Mouse (Mus musculus): ENCODE data around the gene Kank2.

The Kank2 gene

DNA sequence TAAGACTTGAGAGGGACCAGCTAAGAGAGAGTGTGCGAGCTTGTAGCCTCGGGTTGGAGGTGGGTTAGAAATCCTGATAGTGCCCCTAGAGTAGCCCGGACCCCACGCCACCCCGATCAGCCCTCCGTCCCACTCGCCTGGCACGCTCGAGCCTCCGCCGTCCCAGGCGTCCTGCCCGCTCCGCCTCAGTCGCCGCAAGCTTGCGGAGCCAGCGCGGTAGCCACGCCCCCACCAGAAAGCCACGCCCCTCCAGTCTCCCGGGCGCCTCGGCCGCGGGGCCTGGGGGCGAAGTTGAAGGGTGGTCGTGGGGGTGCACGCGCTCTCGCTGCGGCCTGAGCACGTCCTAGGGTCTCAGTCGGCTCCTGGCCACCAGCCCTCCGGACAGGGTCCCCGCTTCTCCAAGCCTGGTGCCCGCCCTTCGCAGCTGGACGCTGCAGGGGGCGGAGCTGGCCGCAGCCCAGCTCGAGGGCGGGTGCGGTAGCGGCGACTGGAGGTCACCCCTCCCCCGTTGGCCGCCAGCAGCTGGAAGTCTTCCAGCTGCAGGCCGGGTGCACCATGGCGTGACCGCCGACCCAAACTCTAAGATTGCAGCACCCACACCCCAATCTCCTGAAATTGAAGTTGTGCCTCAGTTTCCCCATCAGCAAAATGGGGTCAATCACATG is at the start of gene Kank2:
TSS of gene Kank2 (minus strand) at position 400 of the 665 bp plus-strand sequence.
- DNase-seq (ENCODE audit: low spot score) = peak; percentile 75

DNA sequence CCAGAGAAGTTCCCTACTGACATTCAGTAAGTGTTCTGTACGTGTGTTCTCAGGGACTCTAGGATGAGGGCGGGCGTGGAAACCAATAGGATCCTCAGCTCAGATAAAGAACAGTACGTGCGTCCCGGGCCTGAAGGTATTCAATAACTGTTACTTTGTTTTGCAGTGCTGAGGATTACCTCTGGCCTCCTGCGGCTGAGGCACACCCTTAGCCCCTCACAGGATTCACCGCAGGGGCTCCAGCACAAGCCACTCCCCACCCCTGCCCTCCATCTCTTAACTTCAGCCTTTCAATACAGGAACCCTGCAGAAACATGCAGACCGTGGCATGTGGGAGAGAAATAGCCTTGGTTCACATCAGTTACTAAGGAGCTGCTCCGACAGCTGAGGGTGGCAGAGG is 49.4 kb upstream of the Kank2 start:
- no peak for DNase-seq (ENCODE audit: low spot score)

DNA sequence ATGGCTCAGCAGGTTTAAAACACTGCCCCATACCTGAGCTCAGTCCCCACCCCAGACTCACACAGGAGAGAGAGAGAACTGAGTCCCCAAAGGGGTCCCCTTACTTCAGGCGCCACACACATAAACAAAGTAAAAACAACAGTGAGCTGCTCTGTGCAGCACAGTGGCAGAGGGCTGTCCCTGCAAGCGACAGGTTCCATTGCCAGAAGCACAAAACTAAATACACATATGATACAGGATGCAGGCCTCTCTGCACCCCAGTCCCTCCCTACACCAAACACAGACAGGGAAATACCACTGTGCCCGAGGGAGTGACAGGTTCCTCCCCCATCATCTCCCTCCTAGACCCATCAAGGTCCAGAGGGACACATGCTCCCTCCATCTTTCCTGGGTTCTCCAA is 48.9 kb upstream of the Kank2 start:
- no peak for DNase-seq (ENCODE audit: low spot score)

DNA sequence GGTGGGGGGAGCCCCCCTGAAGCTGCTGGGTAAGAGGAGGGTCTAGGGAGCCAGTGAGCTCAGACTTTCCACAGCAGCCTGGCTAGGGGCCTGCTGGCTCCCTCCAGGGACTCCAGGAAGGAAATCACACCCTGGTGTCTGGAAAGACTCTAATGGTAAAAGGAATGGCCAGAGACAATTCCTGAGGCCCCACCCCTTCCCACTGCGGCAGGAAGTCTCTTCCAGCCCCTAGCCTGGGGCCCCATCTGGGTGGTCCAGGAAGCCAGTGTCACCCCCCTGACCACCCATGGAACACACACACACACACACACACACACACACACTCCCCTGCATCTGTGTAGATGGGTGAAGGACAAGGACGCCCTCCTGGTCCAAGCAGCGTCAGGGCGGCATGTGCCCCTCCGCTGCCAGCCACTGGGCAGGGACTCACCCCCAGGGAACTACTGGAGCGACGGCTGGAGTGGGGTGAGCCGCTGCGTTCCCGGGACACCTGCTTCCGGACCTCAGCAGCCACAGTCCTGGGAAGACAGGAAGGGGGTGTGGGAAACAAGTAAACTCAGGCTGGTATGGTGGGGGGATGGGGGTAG is 48.3 kb upstream of the Kank2 start:
- no peak for DNase-seq (ENCODE audit: low spot score)

DNA sequence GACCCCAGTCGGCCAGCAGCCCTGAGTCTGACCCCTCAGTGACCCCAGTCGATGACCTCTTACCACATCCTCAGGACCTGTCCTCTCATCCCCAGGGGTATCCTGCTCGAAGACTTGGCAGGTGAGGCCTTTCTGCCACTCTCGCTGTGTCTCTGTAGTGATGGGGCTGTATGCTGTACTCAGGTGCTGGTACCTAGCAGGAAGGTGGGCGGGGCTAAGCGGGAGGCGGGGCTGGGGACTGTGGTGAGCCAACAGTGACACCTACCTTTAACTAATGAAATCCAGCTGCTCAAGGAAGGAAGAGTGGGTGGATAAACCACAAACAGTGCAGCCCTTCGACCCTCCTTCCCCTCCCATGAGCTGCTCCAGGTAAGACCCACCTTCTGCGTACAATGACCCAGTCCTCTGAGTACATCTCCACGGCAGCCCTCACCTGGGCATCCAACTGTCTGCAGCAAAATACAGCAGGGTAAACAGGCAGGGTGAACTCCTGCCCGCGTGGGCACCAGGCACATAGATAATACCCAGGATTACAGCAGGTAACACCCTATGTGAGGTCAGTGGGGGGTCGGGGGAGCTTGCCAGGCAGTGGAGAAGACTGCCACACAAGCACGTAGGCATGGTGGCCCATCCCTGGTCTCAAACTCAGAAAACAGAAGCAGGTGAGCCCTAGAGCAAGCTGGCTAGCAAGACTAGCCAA is 47.0 kb upstream of the Kank2 start:
- no peak for DNase-seq (ENCODE audit: low spot score)

DNA sequence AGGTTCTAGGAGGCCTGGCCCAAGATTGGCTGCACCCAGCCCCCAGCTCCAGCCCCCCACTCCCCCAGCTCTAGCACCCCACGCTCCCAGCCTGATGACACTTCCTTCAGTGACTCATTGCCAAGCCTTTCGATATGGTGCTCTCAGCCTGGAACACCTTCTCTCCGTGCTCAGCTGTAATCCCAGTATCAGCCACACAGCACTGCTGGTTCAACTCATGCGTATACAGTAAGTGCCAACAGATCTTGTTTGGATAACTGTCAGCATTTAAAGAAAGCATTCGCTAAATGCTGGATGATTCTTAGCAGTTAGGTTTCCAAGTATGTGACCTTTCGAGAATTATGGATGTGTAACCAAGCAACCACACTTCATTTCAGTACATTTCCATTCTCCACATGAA is 44.5 kb upstream of the Kank2 start:
- DNase-seq (ENCODE audit: low spot score) = no peak

DNA sequence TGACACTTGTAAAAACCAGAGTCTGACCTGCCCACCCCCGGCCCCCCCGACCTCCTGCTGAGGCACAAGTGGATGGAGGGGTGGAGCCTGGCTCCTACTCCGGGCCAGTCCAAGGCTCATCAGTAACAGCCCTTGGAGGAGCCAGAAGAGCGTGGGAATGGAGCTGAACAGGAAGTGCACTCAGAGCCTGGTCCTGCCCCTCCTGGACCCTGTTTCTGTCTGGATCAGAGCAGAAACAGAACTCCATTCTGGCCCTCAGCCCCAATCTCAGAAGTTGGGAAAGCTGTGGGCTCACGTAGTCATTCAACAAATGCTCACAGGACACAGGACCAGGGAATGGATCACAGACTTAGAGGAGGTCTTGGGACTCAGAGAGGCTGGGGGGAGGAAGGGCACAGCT is 43.8 kb upstream of the Kank2 start:
- no peak for DNase-seq (ENCODE audit: low spot score)

DNA sequence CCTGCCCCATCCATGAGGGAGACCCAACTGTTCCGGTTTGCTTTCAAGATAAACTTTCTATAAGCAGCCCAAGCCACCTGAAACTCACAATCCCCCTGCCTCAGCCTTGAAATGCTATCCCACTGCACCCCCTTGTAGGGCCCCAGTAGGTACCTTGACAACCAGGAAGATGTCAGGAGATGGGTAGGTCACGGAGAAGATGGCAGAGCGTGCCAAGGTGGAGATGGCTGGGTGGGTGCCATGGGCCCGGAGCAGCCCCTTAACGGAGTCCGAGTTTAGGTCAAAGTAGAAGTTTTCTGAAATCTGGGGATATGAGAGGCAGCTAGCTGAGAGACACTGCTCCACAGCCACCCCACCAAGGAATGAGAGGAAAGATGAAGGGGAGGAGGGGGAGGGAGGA is 42.8 kb upstream of the Kank2 start:
- DNase-seq (ENCODE audit: low spot score) = no peak

DNA sequence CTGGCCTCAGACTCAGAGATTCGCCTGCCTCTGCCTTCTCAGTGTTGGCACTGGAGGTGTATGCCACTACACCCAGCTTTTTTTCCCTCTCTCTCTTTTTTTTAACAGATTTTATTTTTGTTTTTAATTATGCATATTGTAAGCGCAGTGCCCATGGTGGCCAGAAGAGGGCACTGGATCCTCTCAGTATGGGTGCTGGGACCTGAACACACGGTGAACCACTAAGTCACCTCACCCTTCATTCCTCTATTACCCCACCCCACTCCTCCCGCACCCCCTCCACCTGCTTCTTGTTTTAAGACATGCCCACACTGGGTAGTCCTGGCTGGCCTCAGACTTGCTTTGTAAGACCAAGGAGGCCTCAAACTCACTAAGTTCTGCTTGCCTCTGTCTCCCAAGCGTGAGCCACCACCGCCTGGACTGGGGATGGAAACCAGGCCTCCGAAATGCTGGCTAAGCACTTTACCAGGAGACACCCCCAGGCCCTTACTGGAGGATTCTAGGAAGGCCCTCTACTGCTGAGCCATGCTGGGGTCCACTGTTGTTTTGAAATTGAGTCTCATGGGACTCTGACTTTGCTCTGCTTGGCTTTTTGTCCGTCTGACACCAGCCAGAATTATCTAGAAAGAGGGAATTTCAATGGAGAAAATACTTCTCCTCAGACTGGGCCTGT is 41.7 kb upstream of the Kank2 start:
- no peak for DNase-seq (ENCODE audit: low spot score)

DNA sequence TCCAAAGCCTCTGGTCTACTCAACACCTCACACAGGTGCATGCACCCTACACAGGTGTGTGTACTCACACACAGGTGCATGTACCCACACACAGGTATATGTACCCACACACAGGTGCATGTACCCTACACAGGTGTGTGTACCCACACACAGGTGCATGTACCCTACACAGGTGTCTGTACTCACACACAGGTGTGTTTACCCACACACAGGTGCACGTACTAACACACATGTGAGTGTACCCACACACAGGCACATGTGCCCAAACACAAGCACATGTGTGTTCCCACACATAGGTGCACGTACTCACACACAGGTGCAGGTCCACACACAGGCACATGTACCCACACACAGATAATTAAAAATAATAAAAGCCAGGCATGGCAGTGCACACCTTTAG is 39.1 kb upstream of the Kank2 start:
- no peak for DNase-seq (ENCODE audit: low spot score)

DNA sequence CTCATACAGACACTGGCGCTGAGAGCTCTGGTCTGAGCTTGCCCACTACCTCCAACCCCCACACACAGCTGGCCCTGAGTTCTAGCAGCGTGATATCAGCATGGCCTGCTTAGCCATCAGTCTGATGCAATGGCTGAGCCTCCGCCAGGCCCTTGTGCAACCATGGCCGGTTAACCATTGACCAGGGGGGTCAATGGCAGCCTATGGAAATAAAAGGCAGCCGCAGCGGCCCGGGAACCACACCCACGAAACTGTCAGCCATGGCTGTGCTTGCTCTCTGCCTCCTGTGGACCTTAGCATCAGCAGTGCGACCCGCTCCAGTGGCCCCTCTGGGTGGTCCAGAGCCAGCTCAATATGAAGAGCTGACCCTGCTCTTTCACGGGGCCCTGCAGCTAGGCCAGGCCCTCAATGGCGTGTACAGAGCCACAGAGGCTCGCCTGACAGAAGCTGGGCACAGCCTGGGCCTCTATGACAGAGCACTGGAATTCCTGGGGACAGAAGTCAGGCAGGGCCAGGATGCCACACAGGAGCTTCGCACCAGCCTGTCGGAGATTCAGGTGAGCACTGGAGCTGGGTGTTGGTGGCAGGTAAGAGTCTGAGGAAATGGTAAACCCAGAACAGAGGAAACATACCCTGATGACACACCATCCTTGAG is 36.8 kb upstream of the Kank2 start, which contains the start of gene Angptl8:
TSS of gene Angptl8 (plus strand) at position 253 of the 655 bp plus-strand sequence.
- DNase-seq (ENCODE audit: low spot score) = no peak

DNA sequence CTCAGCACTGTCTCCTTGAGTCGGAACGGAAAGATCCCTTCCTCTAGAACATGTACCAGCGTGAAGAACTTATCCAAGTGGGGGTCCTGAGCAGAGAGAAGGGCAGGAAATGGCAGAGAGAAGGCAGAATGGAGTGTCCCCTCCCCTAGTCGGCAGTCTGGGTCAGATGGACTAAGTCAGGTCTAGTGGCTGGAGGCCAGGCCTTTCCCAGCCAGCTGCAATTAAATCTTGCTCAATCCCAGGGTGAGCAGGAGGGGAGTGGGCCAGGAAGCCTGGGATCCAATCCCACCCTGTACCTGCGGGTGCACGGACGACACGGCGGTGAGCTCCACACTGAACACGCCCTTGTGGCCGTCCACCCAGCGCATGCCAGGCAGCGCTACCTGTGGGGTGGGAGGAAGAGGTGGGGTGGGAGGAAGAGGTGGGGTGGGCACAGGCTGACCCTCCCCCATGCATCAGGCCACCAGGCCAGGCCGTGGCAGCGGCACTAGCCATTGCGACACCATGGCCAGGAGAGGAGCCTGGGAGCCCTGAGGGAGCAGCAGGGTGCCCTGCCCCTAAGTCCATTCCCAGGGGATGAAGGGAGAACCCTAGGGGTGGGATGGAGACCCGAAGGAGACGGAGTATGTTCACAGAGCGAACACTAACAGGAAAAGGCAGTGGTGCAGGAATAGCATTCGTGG is 33.2 kb upstream of the Kank2 start:
- no peak for DNase-seq (ENCODE audit: low spot score)

DNA sequence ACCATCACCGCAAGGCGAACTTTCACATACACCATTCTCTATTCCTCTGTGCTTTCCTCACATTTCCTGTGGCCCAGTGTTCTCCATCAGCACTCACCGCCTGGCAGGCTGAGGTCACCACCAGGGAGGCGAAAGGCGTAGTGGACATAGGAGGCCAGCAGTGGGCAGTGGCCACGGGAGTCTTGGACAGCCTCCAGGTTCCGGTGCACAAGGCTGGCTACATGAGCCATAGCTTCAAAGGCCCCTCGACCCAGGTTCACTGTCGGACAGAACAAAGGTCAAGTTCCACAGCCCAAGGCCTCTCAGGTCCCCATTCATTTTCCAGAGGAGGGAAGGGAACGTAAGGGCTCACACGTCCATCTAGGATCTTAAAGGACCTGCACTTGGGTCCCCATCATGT is 32.4 kb upstream of the Kank2 start:
- DNase-seq (ENCODE audit: low spot score) = no peak

DNA sequence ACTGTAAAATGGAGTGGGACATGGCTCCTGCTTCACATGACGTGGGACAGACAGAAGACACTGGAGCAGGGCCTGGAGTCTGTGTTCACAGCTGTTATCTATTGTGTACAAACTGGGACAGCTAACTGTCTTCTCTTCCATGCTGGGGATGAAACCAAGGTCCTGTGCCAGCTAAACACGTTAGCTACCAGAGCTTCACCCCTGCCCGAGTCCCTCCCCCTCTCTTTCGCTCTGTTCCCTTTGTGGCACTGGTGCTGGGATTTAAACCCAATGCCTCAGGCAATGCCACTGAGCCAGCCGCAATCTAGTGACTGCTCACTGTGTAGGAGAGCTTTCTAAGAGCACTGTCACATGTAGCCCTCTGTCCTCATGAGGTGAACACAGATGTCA is 31.9 kb upstream of the Kank2 start:
- no peak for DNase-seq (ENCODE audit: low spot score)

DNA sequence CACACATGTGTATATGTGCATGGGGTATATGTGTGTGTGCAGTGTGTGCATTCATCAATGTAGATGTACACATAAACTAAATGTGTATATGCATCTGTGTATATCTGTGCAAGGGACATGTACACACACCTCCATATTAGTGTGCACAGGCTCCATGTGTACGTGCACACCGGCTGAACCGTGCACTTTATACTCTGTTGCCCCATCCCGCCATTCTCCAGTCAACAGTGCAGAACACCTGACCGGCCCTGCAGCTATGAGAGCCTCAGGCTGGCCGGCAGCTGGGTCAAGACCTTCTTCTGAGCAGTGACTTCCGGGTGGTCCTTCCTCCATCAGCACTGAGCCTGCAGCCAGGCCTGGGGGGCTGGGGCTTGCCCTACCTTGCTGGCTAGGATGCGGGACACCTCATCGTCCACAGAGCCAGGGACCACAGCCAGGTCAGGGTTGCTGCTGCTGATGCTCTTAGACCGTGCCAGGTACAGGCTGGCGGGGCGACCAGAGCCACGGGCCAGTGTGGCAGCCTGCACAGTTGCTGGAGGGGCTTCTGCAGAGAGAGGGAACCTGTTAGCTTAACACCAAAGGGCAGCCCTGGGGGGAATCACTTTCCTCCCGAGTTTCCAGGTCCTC is 31.4 kb upstream of the Kank2 start:
- no peak for DNase-seq (ENCODE audit: low spot score)

DNA sequence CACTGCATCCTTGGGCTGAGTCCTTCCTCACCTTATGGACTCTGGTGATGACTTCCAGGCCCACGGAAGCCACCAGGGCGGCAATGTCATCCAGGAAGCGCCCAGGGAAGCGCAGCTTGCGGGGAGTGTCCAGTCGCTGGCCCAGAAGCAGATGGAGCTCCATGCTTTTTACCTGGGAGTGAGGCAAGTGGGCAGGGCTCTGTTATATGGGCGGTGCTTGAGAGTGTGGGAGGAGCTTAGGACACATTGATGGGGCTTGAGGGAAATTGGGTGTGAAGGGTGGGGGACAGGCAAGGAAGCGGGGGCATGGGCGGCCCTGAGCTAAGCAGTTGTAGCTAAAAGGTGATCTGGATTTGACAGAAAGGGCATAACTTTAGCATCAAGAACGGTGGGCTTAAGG is 25.8 kb upstream of the Kank2 start:
- DNase-seq (ENCODE audit: low spot score) = no peak

DNA sequence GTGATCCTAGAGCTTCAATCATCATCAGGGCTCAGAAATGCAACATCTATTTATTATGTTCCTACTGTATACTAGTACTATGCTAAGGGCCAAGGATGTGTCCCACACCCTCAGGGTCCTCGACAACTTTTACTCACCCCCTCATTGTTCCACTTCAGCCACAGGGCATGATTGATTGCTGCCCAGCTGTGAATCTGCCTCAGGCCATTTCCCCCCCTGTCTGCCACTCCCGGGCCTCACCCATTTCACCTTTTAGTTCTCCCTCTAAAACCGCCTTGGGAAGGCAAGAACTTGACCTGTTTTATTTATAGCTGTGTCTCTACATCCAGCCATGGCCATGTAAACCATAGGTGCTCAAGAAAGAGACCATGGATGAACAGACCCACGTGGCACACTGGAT is 25.4 kb upstream of the Kank2 start:
- no peak for DNase-seq (ENCODE audit: low spot score)

DNA sequence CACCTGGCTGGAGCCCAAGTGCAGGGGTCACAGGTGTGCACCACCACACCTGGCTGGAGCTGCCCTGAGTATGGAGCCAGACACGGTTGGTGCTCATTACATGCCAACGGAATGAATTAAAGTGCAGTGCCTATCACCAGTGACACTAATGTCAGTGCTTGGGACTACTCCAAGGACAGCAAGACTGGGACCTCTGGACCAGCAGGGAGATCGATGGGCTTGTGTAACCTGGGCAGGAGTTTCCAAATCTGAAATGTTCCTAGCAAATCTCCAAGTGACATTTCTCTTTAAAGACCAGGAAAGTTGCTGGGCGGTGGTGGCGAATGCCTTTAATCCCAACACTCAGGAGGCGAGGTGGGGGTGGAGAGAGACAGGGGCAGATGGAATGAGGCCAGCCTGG is 24.1 kb upstream of the Kank2 start:
- DNase-seq (ENCODE audit: low spot score) = no peak

DNA sequence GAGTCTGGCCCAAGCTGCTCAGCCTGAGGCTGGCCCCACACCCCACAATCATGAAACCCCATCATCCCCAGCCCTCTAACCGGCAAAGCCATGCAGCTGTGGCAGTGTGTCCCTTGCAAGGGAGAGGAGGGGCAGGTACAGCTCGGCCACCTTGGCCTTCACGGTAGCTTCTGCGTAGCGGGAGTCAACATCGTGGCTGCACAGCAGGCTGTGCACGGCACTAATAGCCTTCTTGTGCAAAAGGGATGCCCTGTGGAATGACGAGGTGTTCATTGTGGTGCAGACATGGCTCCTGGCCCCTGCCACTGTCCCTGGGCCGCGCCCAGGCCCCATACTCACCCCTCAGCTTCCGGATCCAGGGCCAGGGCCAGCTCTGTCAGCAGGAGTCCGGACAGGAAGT is 21.6 kb upstream of the Kank2 start:
- no peak for DNase-seq (ENCODE audit: low spot score)

DNA sequence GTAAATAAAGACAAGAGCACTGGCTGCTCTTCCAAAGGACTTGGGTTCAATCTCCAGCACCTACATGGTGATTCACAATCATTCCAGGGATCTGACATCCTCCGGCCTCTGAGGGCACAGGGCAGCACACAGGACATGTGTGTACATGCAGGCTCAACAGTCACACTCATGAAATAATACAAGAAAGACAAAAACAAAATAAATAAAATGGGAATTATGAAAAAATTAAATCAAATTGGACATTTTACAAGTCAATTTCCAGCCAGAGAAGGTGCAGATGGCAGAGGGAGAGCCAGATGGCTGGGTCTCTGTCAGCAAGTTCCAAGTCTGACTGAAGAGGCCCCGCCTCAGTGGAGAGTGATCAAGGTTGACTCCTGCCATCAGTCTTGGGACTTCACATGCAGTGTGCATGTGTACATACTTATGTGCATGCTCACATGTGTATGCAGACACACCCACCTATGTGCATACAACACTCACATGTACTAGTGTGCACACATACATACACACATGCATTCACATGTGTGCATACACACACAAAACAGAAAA is 20.7 kb upstream of the Kank2 start:
- no peak for DNase-seq (ENCODE audit: low spot score)

DNA sequence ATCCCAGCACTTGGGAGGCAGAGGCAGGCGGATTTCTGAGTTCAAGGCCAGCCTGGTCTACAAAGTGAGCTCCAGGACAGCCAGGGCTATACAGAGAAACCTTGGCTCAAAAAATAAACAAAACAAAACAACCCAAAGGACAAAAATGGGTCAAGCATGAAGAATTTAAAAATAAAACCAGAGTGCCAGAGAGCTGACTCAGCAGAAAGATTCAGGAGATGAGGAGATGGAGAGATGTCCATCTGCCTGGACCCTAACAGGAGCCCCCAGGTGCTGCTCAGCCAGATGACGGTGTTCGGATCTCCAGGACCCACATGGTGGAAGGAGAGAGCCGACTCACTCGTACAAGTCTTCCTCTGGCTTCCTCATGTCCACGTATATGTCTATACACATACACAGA is 20.0 kb upstream of the Kank2 start:
- DNase-seq (ENCODE audit: low spot score) = no peak

Measured in urinary bladder, postnatal 10 days (tissue).